Mouse (Mus musculus) midbrain, embryonic 12.5 days (tissue): ENCODE measurements around the gene Figla. TPM values are rescaled to one million over a fixed set of nuclear protein-coding genes. Genes with fewer than 3 reads are reported as not detected.

ENCODE experiments used
- ATAC-seq: fragments of 200-750 bp; cut with Nextera tagmentation; 2 replicates; pipeline ENCODE4 v1.8.0; 2017; ENCODE audit warnings: low read depth, moderate TSS enrichment, moderate library complexity; ENCODE audit not compliant: low FRiP score
- H3K27ac ChIP-seq: fragments of 300-500 bp; sonication (generic); replicated peaks from 2 replicates; pipeline ENCODE4 v1.5.1; 2016; ENCODE audit warnings: mild to moderate bottlenecking
- H3K27me3 ChIP-seq: fragments of 300-500 bp; sonication (generic); 2 replicates; pipeline ENCODE4 v1.6.1; 2016; ENCODE audit warnings: mild to moderate bottlenecking
- H3K36me3 ChIP-seq: fragments of 300-500 bp; sonication (generic); 2 replicates; pipeline ENCODE4 v1.6.1; 2016
- H3K4me1 ChIP-seq: fragments of 300-500 bp; sonication (generic); 2 replicates; pipeline ENCODE4 v1.6.1; 2016
- H3K4me2 ChIP-seq: fragments of 300-500 bp; sonication (generic); replicated peaks from 2 replicates; pipeline ENCODE4 v1.6.1; 2016; ENCODE audit warnings: mild to moderate bottlenecking, moderate library complexity
- H3K4me3 ChIP-seq: fragments of 300-500 bp; sonication (generic); 2 replicates; pipeline ENCODE4 v1.5.1; 2016; ENCODE audit warnings: mild to moderate bottlenecking
- H3K9ac ChIP-seq: fragments of 300-500 bp; sonication (generic); replicated peaks from 2 replicates; pipeline ENCODE4 v1.6.1; 2016; ENCODE audit warnings: mild to moderate bottlenecking, moderate library complexity
- H3K9me3 ChIP-seq: fragments of 300-500 bp; sonication (generic); 2 replicates; pipeline ENCODE4 v1.6.1; 2016; ENCODE audit warnings: mild to moderate bottlenecking
- WGBS: fragments of 180-500 bp; shearing (Covaris S2); methylation state at CpG from one replicate; pipeline ENCODE4 v1.1.7; 2016; 5-methylcytosine and 5-hydroxymethylcytosine counted together
- polyA plus RNA-seq: library from polyadenylated mRNA; unstranded; fragments of >200 nt; fragmentation: Nextera tagmentation; extraction: Ambion mirVana; gene quantifications from 2 replicates; pipeline ENCODE4 v1.2.1, GENCODE M21; 2016

Gene Figla
- polyA plus RNA-seq, 1 experiment from 2014 or later = not detected

GRCm38 (mm10) chr6:86033635-86034034 lies 17.7 kb downstream of the Figla start:
- no peaks in the 10 kb centered on the region for H3K27me3 ChIP-seq
- H3K36me3 ChIP-seq = no peaks in the 10 kb centered on the region; the same call in 1 of the 2 replicates
- H3K4me3 ChIP-seq = no peak overlapping the region
- no peak for ATAC-seq
- H3K9me3 ChIP-seq = no peaks in the 10 kb centered on the region
- no peak overlapping the region for H3K9ac ChIP-seq
- no peak overlapping the region for H3K27ac ChIP-seq
- H3K4me1 ChIP-seq = peaks cover 39% of the 10 kb centered on the region
- no peak overlapping the region for H3K4me2 ChIP-seq
- WGBS = 87% methylated on average over 1 of the region's 1 CpGs

DNA sequence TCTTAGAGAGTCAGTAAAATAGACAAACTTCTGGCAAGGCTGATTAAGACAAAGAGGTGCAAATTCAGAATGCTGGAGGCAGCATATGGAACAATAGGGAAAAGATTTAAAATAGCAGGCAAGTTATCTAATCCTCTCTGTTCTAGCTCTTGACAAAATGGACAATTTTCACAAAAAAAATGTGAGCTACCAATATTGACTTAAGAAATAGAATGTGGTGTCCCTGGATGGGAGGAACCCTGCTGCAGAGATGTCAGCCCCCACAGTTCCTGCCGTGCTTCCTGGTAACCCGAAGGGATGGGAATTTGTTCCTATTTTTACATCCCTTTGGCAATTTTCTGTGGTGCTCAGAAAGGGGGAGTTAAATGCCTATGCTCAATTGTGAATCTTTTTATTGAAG lies 22.9 kb downstream of the Figla start:
- H3K9ac ChIP-seq = no peak overlapping the region
- H3K4me2 ChIP-seq = no peak overlapping the region
- H3K27ac ChIP-seq = no peak overlapping the region
- no peak for ATAC-seq
- H3K36me3 ChIP-seq = no peaks in the 10 kb centered on the region; the same call in 1 of the 2 replicates
- no peaks in the 10 kb centered on the region for H3K27me3 ChIP-seq
- H3K4me1 ChIP-seq = 0 out of 2 replicates have a peak, but pooled peaks cover 5% of the 10 kb centered on the region
- 74% methylated on average over 2 of the region's 2 CpGs for WGBS
- H3K9me3 ChIP-seq = no peaks in the 10 kb centered on the region
- H3K4me3 ChIP-seq = no peak overlapping the region

- Histone ChIP-seq H3K4me3 (no peak overlapping the region), H3K36me3 (no peaks in the 10 kb centered on the region; the same call in 1 of the 2 replicates), H3K27me3 (no peaks in the 10 kb centered on the region), H3K9ac (no peak overlapping the region), H3K9me3 (no peaks in the 10 kb centered on the region), H3K4me2 (no peak overlapping the region), H3K4me1 (0 out of 2 replicates have a peak, but pooled peaks cover 8% of the 10 kb centered on the region), H3K27ac (no peak overlapping the region)
- no peak for ATAC-seq
- WGBS = 76% methylated on average over 1 of the region's 1 CpGs
These were observed 24.2 kb downstream of the Figla start for GRCm38 (mm10) chr6:86040140-86040539.

DNA sequence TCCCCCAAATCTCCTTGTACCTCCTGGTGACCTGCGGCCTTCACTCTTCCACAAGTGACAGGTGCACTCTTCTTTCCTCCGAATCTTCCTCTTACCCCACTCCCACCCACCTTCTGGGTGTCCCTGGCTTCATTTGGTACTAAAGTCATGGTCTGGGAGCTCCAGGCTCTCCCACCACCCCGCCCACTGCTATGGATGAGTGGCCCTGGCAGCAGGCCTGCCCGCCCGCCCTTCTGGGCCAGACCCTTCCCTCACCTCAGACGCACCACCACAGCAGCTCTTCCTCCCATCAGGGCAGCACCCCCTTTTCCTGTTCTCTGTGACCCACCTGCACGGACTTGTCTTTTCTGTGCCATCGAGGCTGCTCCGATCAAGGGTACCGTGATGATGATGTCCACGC lies 31.5 kb downstream of the Figla start:
- no peaks in the 10 kb centered on the region for H3K9me3 ChIP-seq
- 84% methylated on average over 11 of the region's 11 CpGs for WGBS
- no peaks in the 10 kb centered on the region for H3K36me3 ChIP-seq
- no peak overlapping the region for H3K27ac ChIP-seq
- ATAC-seq = no peak
- no peak overlapping the region for H3K4me3 ChIP-seq
- no peak overlapping the region for H3K4me2 ChIP-seq
- no peaks in the 10 kb centered on the region; the same call in 1 of the 2 replicates for H3K27me3 ChIP-seq
- H3K4me1 ChIP-seq = peaks cover 33% of the 10 kb centered on the region
- no peak overlapping the region for H3K9ac ChIP-seq

GRCm38 (mm10) chr6:86048509-86048908 lies 32.5 kb downstream of the Figla start:
- 84% methylated on average over 5 of the region's 5 CpGs for WGBS
- no peak overlapping the region for H3K9ac ChIP-seq
- ATAC-seq = no peak
- H3K4me3 ChIP-seq = no peak overlapping the region
- peaks cover 43% of the 10 kb centered on the region for H3K4me1 ChIP-seq
- H3K36me3 ChIP-seq = no peaks in the 10 kb centered on the region
- H3K27me3 ChIP-seq = no peaks in the 10 kb centered on the region; the same call in 1 of the 2 replicates
- no peak overlapping the region for H3K27ac ChIP-seq
- H3K4me2 ChIP-seq = no peak overlapping the region
- no peaks in the 10 kb centered on the region for H3K9me3 ChIP-seq

DNA sequence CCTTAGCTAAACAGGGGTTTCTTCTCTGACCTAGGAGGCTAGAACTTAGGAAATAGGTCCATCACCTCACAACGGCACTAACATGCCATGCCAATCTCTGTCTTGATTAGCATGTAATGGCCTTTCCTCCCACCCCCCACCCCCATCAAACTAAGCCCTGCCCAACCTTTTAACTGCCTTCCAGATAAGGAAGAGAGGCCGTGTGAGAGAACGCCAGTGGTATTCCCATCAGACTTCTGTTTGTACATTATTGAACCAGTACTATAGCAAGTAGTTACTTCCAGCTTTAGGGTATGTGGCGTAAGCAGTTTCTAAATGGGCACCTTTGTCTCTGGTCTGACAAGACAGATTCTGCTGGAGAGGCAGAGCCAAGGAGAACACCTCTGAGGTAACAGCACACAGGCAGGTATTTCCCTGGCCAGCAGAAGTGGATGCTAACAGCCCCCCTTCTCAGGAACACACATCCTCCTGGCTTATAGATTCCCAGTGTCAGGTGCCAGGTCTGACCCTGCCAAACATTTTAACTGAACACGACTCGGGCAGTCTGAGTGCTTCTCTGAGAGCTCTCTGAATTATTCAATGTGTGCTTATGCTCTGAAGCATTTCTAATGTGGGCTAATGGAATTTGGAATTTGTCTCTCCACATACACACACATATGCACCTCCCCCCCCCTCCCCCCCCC lies 34.8 kb downstream of the Figla start:
- peak overlapping the region; percentile 40 for H3K4me2 ChIP-seq
- no peaks in the 10 kb centered on the region; the same call in 1 of the 2 replicates for H3K27me3 ChIP-seq
- peak overlapping the region; percentile 97 for H3K27ac ChIP-seq
- ATAC-seq = no peak
- H3K36me3 ChIP-seq = no peaks in the 10 kb centered on the region
- no peaks in the 10 kb centered on the region for H3K9me3 ChIP-seq
- no peak overlapping the region for H3K4me3 ChIP-seq
- 56% methylated on average over 6 of the region's 6 CpGs for WGBS
- no peak overlapping the region; the same call in 1 of the 2 replicates for H3K9ac ChIP-seq
- peaks cover 46% of the 10 kb centered on the region for H3K4me1 ChIP-seq

DNA sequence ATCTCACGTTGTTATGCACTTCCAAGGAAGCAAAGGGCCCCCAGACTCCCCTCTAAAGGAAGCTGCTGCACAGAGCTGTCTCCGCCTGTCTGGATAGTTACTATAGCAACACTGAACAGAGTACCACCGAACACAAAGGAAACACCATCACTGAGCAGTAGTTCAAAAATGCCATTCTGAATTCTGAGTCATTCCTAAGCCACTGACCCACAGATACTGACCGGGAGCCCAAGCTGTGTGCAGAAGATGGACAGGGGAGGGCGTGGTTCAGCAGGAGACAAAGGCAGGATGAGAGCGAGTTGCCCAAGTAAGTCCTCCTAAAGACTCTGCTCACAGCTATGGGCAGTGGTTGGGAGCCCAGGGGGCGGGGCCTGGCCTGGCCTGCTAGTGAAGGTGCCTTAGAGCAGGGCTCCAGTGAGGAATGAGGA lies 36.1 kb downstream of the Figla start:
- Histone ChIP-seq H3K27ac (peak overlapping the region; percentile 97), H3K36me3 (no peaks in the 10 kb centered on the region), H3K4me2 (peak overlapping the region; percentile 40), H3K4me3 (no peak overlapping the region), H3K4me1 (peaks cover 48% of the 10 kb centered on the region), H3K9ac (peak overlapping the region; percentile 35), H3K9me3 (no peaks in the 10 kb centered on the region), H3K27me3 (no peaks in the 10 kb centered on the region; the same call in 1 of the 2 replicates)
- 8% methylated on average over 7 of the region's 7 CpGs for WGBS
- peak; percentile 83 for ATAC-seq

GRCm38 (mm10) chr6:86052556-86052955 lies 36.6 kb downstream of the Figla start:
- H3K4me2 ChIP-seq = peak overlapping the region; percentile 40
- H3K4me3 ChIP-seq = no peak overlapping the region
- H3K27me3 ChIP-seq = no peaks in the 10 kb centered on the region; the same call in 1 of the 2 replicates
- 24% methylated on average over 4 of the region's 4 CpGs for WGBS
- H3K36me3 ChIP-seq = no peaks in the 10 kb centered on the region
- H3K4me1 ChIP-seq = peaks cover 53% of the 10 kb centered on the region
- peak overlapping the region; percentile 97 for H3K27ac ChIP-seq
- no peak; the same call in 1 of the 2 replicates for ATAC-seq
- H3K9me3 ChIP-seq = no peaks in the 10 kb centered on the region
- H3K9ac ChIP-seq = peak overlapping the region; percentile 35

DNA sequence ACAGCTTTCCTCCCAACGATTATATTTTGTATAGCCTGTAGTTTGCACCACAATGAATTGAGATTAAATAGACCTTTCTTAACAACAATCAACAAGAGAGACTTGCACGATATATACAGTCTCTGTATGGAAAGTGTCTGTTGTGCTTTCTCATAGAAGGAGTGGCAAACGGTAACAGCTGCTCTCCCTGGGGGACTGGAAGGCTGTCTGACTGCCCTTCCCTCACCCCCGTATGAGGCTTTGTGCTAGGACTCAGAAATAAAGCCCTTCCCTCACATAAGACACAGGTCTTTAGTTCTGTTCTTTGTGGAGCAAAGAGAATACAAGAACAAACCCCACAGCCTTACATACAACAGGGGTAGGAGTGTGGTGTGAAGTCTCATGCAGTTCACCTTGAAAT lies 37.1 kb downstream of the Figla start:
- Histone ChIP-seq H3K4me1 (peaks cover 58% of the 10 kb centered on the region), H3K27ac (peak overlapping the region; percentile 97), H3K9me3 (no peaks in the 10 kb centered on the region), H3K36me3 (no peaks in the 10 kb centered on the region), H3K9ac (peak overlapping the region; percentile 20; the same call in 1 of the 2 replicates), H3K4me2 (peak overlapping the region; percentile 40), H3K27me3 (no peaks in the 10 kb centered on the region; the same call in 1 of the 2 replicates), H3K4me3 (no peak overlapping the region)
- 18% methylated on average over 4 of the region's 4 CpGs for WGBS
- ATAC-seq = peak; percentile 53

DNA sequence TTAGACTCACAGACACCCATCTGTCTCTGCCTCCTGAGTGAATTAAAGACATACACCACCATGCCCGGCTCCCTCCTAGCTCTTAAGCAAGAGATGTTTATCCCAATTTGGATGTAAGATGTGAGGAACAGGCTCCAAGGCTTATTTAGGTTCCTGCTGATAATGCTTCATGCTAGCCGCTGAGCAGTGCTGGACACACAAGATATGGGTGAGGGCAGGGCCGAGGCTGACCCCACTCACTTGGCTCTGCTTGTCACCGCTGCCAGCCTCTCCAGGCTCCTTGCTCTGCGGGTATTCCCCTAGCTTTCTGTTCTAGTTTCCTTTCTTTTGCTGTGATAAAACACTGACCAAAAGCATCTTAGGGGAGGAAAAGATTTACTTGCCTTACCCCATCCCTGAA lies 37.6 kb downstream of the Figla start:
- Histone ChIP-seq H3K27me3 (no peaks in the 10 kb centered on the region; the same call in 1 of the 2 replicates), H3K27ac (peak overlapping the region; percentile 97), H3K4me2 (peak overlapping the region; percentile 40), H3K9me3 (no peaks in the 10 kb centered on the region), H3K4me1 (peaks cover 62% of the 10 kb centered on the region), H3K4me3 (no peak overlapping the region), H3K36me3 (no peaks in the 10 kb centered on the region), H3K9ac (peak overlapping the region; percentile 34; the same call in 1 of the 2 replicates)
- no peak; the same call in 1 of the 2 replicates for ATAC-seq
- 63% methylated on average over 5 of the region's 5 CpGs for WGBS

DNA sequence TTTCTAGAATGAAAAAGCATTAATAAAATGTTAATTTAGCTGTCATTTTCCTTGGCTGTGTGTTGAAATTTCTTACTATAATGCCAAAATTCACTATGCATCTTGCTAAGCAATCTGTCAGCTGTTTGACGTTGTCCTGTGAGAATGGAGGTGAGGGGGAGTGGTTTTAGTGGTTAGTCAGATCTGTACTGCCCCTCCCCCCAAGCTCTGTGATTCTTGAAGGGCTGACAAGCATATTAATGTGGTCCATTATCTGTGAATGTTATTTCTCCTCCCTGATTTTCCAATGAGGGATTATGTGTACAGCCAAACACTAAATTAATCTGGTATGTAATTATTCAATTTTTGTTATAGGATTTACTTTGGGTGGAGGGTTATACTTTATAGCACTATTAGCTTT lies 42.5 kb downstream of the Figla start:
- H3K4me2 ChIP-seq = no peak overlapping the region; the same call in 1 of the 2 replicates
- ATAC-seq = no peak; the same call in 1 of the 2 replicates
- H3K9me3 ChIP-seq = no peaks in the 10 kb centered on the region
- H3K4me1 ChIP-seq = peaks cover 69% of the 10 kb centered on the region
- peak overlapping the region; percentile 94 for H3K27ac ChIP-seq
- H3K4me3 ChIP-seq = no peak overlapping the region
- H3K9ac ChIP-seq = no peak overlapping the region
- 4% methylated on average over 1 of the region's 1 CpGs for WGBS
- no peaks in the 10 kb centered on the region for H3K36me3 ChIP-seq
- no peaks in the 10 kb centered on the region for H3K27me3 ChIP-seq

DNA sequence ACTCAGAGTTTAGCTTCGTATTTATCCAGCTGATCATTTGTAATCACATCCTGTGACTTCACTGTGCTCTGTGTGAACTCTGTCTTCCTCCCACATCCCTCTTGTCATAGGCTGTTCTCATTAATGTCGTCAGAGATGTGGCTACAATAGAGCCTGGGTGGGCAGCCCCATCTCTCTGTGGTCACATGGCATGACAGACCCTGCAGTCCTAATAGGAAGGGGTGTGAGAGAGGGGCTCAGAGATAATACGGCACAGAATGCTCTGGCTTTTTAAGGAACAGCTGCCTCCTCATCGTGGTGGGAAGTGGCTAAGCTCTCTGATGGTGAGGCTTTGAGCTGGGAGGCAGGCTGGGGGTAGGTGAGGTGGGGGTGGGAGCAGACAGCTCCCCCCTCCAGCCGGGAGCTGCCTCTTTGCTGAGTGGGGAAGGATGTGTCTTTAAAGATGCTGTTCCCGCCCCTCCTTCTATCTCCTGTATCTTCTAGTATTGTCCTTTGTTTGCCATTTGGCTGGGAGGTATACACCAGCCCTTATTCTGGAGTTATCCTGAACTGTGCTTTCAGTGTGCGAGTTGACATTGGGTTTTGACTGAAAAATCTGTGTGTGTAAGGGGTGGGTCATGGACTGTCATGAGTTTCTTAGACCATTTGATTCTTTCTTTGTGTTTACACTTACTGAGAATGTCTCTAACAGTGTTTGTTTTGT lies 43.3 kb downstream of the Figla start:
- H3K9ac ChIP-seq = peak overlapping the region; percentile 43; the same call in 1 of the 2 replicates
- peaks cover 70% of the 10 kb centered on the region for H3K4me1 ChIP-seq
- ATAC-seq = peak; percentile 96
- H3K4me2 ChIP-seq = peak overlapping the region; percentile 44
- H3K4me3 ChIP-seq = peak overlapping the region; percentile 17; the same call in 1 of the 2 replicates
- H3K27ac ChIP-seq = peak overlapping the region; percentile 94
- H3K27me3 ChIP-seq = no peaks in the 10 kb centered on the region
- no peaks in the 10 kb centered on the region for H3K36me3 ChIP-seq
- no peaks in the 10 kb centered on the region for H3K9me3 ChIP-seq
- WGBS = 21% methylated on average over 7 of the region's 7 CpGs
